Mouse (Mus musculus) testis, postnatal 10 days (tissue): Measurements from ENCODE around the gene Olfr12.

Source experiments
- DNase-seq: peaks from one replicate; pipeline ENCODE4 v3.0.0; 2021; ENCODE audit warnings: low spot score

The Olfr12 gene

DNA sequence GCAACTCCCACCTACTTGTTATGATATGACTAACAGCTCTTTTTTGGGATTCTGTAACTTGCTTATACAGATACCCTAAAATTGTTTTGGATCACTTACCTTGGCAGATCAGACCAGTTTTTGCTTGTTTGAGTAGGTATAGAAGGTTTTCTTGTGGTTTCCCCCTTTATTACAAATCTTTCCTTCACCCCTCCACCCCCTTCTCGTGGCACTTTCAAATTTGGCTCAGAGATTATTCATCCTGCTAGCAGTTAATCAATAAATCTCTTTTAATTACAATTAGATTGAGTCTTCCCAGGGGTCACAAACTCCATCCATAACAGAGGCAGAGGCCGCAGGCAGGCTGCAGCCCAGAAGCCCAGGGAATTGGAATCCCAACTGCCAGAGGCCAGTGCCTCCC is at the start of gene Olfr12:
TSS of gene Olfr12 (plus strand) at position 301 of the 400 bp plus-strand sequence.
- no peak for DNase-seq

DNA sequence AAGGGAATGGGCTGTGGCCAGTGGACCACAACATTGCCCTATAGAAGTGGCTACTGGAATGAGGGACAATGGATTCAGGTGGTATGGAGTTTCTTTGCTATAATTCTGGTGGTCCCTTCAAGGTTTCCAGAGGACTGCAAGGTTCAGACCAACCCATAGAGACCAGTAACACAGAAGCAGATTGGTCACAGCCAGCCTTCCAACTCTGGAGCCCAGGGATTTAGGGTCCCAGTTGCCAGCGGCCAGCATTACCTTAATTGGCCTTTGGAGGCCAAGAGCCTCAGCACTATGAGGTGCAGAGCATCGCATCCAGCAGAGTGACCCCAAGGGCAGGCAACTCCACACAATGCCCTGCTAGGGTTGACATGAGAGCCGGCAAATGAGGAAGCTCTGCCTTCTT is 46.6 kb upstream of the Olfr12 start, which contains the start of gene Olfr1413:
TSS of gene Olfr1413 (plus strand) at position 301 of the 400 bp plus-strand sequence.
- DNase-seq = no peak

DNA sequence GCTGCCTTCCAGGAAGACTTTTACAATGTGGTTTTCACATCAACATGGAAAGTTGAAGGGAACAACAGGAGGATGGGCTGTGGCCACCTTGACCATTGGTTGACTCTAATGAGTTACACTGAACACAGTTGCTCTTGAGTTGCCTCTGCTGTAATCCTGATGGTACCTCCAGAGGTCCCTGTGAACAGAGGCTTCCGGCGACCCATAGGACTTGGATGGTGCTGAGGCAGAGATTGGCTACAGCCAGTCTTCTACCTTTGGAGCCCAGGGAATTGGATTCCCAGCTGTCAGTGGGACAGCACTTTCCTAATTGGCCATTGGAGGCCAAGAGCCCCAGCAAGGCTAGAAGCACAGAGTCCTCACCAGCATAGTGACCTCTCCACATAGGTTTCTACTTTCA is 32.1 kb upstream of the Olfr12 start, which contains the start of gene Olfr1412:
TSS of gene Olfr1412 (plus strand) at position 301 of the 400 bp plus-strand sequence.
- no peak for DNase-seq

DNA sequence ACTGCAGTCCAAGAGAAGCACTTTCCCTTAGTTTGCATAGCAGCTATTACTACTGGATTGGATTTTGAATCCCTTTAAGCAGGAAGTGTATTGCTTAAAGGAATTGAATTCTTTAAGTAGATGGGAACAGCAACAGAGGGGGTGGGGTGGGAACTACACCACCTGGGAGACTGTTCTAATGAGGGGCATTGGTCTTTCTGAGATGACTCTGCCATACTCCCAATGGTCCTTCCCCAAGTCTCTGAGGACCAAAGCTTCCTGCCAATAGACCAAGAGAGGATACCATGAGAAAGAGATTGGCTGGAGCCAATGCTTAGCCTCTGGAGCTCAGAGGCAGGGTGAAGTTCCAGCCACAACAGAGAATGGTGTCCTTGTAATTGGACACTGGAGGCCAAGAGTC is 23.5 kb upstream of the Olfr12 start, which contains the start of gene Olfr1411:
TSS of gene Olfr1411 (plus strand) at position 301 of the 400 bp plus-strand sequence.
- no peak for DNase-seq

DNA sequence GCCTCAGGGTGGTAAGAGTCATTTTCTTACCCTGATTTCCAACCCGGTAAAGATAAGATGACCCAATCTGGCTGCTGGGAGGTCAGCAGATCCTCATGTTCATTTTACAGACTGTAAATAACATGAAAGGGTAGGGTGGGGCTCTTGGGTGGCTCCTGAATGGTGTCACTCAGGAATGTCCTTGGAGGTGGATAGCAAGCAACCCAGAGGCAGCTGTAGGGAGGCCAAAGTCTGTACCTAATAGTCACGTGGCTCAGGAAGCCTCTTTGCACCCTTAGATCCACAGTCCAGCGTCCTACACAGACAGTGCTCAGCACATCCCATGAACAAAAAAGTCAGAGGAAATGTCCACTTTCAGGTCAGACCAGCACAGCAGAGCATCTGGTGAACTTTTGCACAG is 21.6 kb upstream of the Olfr12 start:
- DNase-seq = no peak

- DNase-seq = no peak
Measured at GRCm38 (mm10) chr1:92605482-92605881, 12.1 kb upstream of the Olfr12 start, which contains the start of gene Olfr1410. TSS of gene Olfr1410 (plus strand) at chr1:92605782.

GRCm38 (mm10) chr1:92607711-92608110 is 9.9 kb upstream of the Olfr12 start:
- DNase-seq = no peak

- DNase-seq = peak; percentile 70
Measured at GRCm38 (mm10) chr1:92611008-92611407, 6.6 kb upstream of the Olfr12 start.

DNA sequence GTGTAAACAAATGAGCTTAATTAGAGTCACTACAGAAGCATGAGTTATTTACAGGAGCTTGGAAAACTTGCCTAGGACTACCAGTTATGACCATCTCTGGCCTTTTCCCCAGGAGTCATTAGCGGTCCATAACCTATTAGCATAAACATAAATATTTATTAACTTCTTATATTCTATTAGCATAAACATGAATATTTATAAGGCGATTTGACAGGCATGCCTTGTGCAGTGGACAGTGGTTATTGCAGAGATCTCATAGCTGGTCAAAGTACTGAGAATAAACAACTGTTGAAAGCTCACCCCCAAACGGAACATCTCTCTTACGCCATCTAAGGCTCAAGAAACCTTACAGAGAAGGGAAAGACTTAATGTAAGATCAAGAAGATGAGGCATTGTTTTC is 4.4 kb upstream of the Olfr12 start:
- DNase-seq = no peak

GRCm38 (mm10) chr1:92614516-92614915 is 3.1 kb upstream of the Olfr12 start:
- DNase-seq = no peak

GRCm38 (mm10) chr1:92616046-92616445 is 1.5 kb upstream of the Olfr12 start:
- no peak for DNase-seq

GRCm38 (mm10) chr1:92618360-92618759 is 772 bp downstream of the Olfr12 start:
- DNase-seq = peak; percentile 75

GRCm38 (mm10) chr1:92628227-92628626 is 10.6 kb downstream of the Olfr12 start:
- DNase-seq = peak; percentile 20

GRCm38 (mm10) chr1:92632196-92632595 is 14.6 kb downstream of the Olfr12 start:
- peak; percentile 25 for DNase-seq

DNA sequence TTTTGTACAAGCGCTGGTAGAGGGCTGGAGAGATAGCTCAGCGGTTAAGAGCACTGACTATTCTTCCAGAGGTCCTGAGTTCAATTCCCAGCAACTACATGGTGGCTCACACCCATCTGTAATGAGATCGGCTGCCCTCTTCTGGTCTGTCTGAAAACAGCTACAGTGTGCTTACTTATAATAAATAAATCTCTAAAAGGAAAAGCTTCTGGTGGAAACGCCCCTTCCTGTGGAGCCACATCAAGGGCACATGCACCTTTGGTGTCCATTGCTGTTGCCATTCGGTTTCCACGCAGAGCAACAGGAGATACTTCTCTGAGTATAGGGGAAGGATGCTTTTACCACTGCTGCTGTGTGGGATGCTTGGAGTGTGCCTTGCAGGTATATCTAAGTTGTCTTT is 15.4 kb downstream of the Olfr12 start:
- peak; percentile 29 for DNase-seq

DNA sequence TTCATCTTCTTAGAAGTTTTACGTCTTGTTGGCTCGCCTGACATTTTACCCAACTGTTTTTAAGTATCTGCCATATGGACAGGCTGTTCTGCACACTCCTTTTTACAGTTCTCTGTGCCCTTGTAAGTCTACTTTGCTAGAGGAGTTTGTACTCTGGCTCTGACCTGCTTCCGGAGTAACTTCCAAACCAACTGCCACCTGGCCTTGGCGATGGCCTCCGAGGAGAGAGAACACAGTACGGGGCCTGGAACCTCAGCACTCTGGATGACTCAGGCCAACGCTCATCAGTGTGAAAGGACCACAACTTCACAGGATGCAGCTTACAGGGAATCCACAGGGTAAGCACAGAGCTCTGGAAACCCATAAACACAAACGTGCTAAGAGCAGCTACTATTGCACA is 16.1 kb downstream of the Olfr12 start:
- peak; percentile 31 for DNase-seq

DNA sequence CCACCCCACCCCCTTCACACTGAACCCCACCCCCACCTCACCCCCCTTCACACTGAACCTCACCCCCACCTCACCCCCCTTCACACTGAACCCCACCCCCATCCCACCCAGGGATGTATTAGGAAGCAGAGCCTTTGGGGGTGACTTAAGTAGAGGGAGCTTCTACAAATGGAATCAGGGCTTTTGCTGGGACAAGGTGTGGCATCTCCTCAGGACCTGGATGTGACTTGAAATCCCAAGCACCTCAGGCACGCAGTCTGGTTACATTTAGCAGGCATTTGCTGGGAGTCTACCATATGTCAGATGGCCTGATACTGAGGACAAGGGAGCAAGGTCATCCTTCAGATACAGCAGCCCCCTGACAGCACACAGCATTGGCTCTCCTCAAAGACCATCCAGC is 17.0 kb downstream of the Olfr12 start:
- DNase-seq = peak; percentile 18

- DNase-seq = peak; percentile 40
Measured at GRCm38 (mm10) chr1:92634976-92635599, 17.5 kb downstream of the Olfr12 start.

DNA sequence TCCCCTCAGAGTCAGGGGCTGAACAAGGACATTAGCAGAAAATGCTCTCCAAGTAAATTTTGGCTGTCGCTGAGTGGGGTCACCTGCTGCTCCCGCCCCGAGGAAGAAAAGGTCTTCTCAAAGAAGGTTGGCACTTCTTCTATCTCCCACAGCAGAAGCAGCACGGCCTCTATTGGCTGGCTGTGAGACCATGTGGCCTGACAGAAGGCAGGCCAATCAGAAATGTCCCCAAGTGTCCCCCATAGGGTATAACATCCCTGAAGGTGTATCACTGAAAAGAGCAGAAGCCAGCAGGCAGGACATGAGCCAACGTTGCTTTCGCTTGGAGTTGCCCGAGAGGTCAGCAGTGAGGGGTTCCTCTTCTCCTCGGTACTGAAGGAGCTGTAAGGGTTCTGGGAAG is 18.4 kb downstream of the Olfr12 start:
- peak; percentile 36 for DNase-seq

- DNase-seq = peak; percentile 39
Measured at GRCm38 (mm10) chr1:92636676-92637075, 19.1 kb downstream of the Olfr12 start.

- peak; percentile 35 for DNase-seq
Measured at GRCm38 (mm10) chr1:92637501-92638172, 20.0 kb downstream of the Olfr12 start.

- peak; percentile 37 for DNase-seq
Measured at GRCm38 (mm10) chr1:92638181-92638580, 20.6 kb downstream of the Olfr12 start.

GRCm38 (mm10) chr1:92638736-92639135 is 21.1 kb downstream of the Olfr12 start:
- peak; percentile 25 for DNase-seq
